Mouse (Mus musculus) liver, embryonic 18 days (tissue): ENCODE measurements around the gene Olfr1170. TPM values are rescaled to one million over a fixed set of nuclear protein-coding genes. Genes with fewer than 3 reads are reported as not detected.

Experiments used
- polyA plus RNA-seq: library from polyadenylated mRNA; depleted of rRNA; stranded (reverse); fragments of >200 nt; gene quantifications from 2 replicates; pipeline ENCODE4 v1.2.3, GENCODE M21; 2012; rRNA removed

Olfr1170 gene
- polyA plus RNA-seq, result not detected in 2 replicates

GRCm38 (mm10) chr2:88228234-88228633 lies at the start of gene Olfr1170:
TSS of gene Olfr1170 (minus strand) at chr2:88228334.

DNA sequence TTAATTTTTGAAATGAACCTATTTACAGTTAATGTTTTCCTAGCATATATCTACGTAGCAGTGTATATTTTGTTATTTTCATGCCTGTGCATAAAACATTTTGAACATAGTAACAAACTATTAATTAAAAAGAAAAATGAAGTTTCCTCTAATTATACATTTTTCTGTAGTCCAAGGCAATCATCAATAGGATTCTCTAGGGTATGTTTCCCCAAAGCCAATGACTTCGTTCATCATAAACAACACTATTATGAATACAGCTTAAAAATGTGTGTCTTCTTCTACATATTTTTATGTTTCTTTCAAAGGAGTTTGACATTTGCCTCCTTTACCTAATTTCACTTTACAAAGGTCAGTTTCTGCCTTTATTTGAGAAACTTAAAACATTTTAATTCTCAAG lies 46.6 kb downstream of the Olfr1170 start, which contains the start of gene Olfr1168:
Gene Olfr1168 (plus strand): TSS at position 301 of the 400 bp plus-strand sequence.

Other genes starting within 250 kb of the Olfr1170 start
- not detected in 2 replicates for gene Olfr1158, start 238.2 kb downstream of the Olfr1170 start, polyA plus RNA-seq
- not detected in 2 replicates for gene Olfr1160, start 220.1 kb downstream of the Olfr1170 start, polyA plus RNA-seq
- not detected in 2 replicates for gene Olfr1161, start 205.6 kb downstream of the Olfr1170 start, polyA plus RNA-seq
- not detected in 2 replicates for gene Olfr73, start 190.6 kb downstream of the Olfr1170 start, polyA plus RNA-seq
- gene Olfr1162, start 177.2 kb downstream of the Olfr1170 start, polyA plus RNA-seq, result not detected in 2 replicates
- gene Olfr1163, start 156.5 kb downstream of the Olfr1170 start, polyA plus RNA-seq, result not detected in 2 replicates
- not detected in 2 replicates for gene Olfr1164, start 134.4 kb downstream of the Olfr1170 start, polyA plus RNA-seq
- not detected in 2 replicates for gene Olfr1166, start 100.1 kb downstream of the Olfr1170 start, polyA plus RNA-seq
- not detected in 2 replicates for gene Olfr1167, start 73.1 kb downstream of the Olfr1170 start, polyA plus RNA-seq
- not detected in 2 replicates for gene Olfr1168, start 46.5 kb downstream of the Olfr1170 start, polyA plus RNA-seq
- not detected in 2 replicates for gene Olfr1173, start 51.5 kb upstream of the Olfr1170 start, polyA plus RNA-seq
- gene Olfr1174-ps, start 86.8 kb upstream of the Olfr1170 start, polyA plus RNA-seq, result not detected in 2 replicates
- not detected in 2 replicates for gene Olfr1175-ps, start 98.9 kb upstream of the Olfr1170 start, polyA plus RNA-seq
- gene Olfr1176, start 108.4 kb upstream of the Olfr1170 start, polyA plus RNA-seq, result not detected in 2 replicates
- gene Olfr1177-ps, start 118.2 kb upstream of the Olfr1170 start, polyA plus RNA-seq, result not detected in 2 replicates
- gene Olfr1178, start 158.7 kb upstream of the Olfr1170 start, polyA plus RNA-seq, result not detected in 2 replicates
- gene Olfr1179, start 178.1 kb upstream of the Olfr1170 start, polyA plus RNA-seq, result not detected in 2 replicates
- gene Olfr1180, start 190.8 kb upstream of the Olfr1170 start, polyA plus RNA-seq, result not detected in 2 replicates
- not detected in 2 replicates for gene Olfr1181, start 197.8 kb upstream of the Olfr1170 start, polyA plus RNA-seq
- gene Gm13757, start 220.8 kb upstream of the Olfr1170 start, polyA plus RNA-seq, result not detected in 2 replicates
- gene Olfr1183, start 226.5 kb upstream of the Olfr1170 start, polyA plus RNA-seq, result not detected in 2 replicates